Mouse (Mus musculus): ENCODE data around the gene Cd163.
A peak's percentile ranks its signal among the peaks of the same experiment; 100 is the strongest.
"Not testable (repeated sequence)": the region's sequence is repeated elsewhere in the genome, so short reads cannot be mapped to it uniquely, and the experiment has no call there.

The Cd163 gene

GRCm38 (mm10) chr6:124304356-124304755 is at the start of gene Cd163:
TSS of gene Cd163 (plus strand) at chr6:124304656.
- no peak for DNase-seq (ENCODE audit: low spot score in 2 of 2)

- no peak for DNase-seq (ENCODE audit: low spot score in 2 of 2)
Measured at GRCm38 (mm10) chr6:124255721-124256470, 48.6 kb upstream of the Cd163 start.

DNA sequence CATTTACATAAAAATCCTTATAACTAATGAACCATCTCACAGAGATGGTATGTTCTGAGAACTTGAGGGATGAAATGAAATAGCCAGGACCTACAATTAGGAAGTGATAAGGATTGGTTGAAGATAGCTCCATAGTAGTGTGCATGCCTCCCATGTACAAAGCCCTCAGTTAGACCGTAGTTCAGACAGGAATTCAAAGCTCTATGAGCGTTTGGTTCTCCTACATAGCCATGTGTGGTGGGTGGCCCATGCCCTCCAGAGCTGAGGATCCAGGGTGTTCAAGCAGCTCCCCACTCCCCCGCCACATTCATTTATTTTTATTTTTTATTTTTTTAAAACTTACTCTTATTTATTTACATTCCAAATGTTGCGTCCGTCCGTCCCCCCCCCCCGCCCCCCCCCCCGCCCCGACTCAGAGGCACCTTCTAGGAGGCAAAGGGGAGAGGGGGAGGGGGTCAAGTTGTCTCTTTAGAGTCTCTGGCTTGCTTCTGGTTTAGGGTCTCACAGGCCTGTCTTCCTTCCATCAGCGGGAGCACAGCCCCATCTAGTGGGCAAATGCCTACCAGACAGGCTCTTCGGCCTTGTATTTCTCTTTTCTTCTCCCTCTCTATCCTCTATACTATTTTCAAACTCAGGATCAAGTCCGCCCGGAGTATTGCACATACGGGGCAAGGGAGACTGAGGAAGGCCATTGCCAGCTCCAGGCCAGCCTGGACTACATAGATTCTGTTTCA is 44.1 kb upstream of the Cd163 start:
- peak; percentile 70 to 72 for DNase-seq (ENCODE audit: low spot score in 2 of 2)

DNA sequence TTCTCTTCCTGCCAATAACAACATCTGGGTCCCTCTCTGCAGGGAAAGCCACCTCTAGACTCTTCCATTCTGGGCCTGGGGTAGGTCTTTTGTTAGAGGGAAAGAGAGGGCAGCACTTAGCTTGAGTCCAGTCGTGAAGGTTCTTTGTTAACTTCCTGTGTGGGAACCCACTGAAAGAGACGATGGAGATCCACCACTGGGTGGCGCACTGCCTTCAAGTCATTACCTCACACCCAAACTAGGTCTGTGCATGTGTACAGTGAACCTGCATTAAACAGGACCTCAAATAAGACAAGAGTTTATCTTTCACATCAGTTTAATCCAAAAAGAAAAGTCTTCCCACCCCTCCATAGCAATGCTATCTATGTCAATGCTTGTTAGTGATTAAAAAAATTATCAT is 41.8 kb upstream of the Cd163 start:
- DNase-seq (ENCODE audit: low spot score in 2 of 2): peak; percentile 64 to 79

GRCm38 (mm10) chr6:124273231-124273880 is 31.1 kb upstream of the Cd163 start:
- DNase-seq (ENCODE audit: low spot score in 2 of 2): no peak

DNA sequence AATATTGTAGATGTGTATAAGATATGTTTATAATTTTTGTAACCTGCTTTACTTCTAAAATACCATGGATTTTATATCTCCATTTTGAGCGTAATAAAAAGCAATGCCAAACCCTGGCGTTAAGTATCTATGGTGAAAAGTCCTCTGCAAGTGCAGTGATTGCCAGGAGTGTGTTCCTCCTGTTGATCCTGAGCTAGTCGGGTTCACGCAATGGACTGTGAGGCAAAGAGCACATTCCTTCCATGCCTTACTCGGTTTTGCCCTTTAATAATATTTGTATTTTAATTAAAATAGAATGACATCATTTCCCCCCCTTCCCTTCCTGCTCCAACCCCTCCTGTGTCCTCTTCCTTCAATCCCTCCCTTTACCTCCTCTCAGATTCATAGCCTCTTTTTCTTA is 26.8 kb upstream of the Cd163 start:
- no peak for DNase-seq (ENCODE audit: low spot score in 2 of 2)

- no peak for DNase-seq (ENCODE audit: low spot score in 2 of 2)
Measured at GRCm38 (mm10) chr6:124278291-124278690, 26.2 kb upstream of the Cd163 start.

GRCm38 (mm10) chr6:124282731-124283130 is 21.7 kb upstream of the Cd163 start:
- DNase-seq (ENCODE audit: low spot score in 2 of 2): no peak

DNA sequence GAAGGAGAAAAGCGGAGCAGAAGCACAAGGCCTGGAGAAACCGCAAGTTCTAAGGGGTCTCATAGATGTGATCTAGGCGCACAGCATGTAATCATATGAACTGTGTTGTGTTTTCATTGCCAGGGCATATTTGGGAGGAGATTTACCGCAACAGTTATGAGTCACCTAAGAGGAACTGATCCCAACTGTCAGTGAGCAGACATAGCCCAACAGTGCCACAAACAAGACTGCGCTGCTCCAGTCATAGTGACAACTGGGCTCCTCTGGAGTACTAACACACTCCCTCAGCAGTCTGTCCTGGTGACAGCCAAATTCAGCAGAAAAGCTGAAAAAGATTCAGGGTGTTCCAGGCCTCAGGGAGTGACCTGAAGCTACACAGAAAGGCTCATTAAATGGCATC is 7.1 kb upstream of the Cd163 start:
- DNase-seq (ENCODE audit: low spot score in 2 of 2): not testable (repeated sequence)

DNA sequence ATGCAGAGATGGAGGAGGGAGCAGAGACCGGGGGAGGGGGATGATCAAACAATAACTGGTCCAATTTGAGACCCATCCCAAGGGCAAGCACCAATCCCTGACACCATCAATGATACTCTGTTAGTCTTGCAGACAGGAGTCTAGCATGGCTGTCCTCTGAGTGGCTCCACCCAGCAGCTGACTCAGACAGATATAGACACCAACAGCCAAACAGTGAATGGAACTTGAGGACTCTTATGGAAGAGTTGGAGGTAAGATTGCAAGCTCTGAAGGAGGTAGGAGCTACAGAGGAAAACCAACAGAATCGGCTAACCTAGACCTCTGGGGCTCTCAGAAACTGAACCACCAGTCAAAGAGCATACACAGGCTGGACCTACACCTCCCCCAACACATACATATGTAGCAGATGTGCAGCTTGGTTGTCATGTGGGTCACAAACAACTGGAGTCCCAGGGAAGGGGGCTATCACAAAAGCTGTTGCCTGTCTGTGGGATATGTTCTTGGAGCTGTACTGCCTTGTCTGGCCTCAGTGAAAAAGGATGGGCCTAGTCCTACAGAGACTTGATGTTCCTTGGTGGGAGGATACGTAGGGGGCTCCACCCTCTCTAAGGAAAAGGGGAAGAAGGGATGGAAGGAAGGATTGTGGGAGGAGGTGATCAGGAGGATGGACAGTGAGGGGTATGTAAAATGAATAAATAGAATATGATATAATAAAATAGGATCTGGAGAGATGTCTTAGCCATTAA is 2.8 kb upstream of the Cd163 start:
- no peak for DNase-seq (ENCODE audit: low spot score in 2 of 2)

- DNase-seq (ENCODE audit: low spot score in 2 of 2): no peak
Measured at GRCm38 (mm10) chr6:124308935-124309334, 4.5 kb downstream of the Cd163 start.

DNA sequence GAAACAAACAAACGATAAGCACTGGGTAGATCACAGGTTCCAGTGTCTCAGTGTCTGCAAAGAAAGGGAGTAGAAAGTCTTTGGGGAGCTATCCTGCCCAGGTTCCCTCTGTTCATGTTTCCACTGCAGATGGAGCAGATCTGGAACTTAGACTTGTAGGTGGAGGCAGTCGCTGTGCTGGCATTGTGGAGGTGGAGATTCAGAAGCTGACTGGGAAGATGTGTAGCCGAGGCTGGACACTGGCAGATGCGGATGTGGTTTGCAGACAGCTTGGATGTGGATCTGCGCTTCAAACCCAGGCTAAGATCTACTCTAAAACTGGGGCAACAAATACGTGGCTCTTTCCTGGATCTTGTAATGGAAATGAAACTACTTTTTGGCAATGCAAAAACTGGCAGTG is 7.8 kb downstream of the Cd163 start:
- DNase-seq (ENCODE audit: low spot score in 2 of 2): no peak

GRCm38 (mm10) chr6:124320371-124320770 is 15.9 kb downstream of the Cd163 start:
- DNase-seq (ENCODE audit: low spot score in 2 of 2): no peak

- peak; percentile 72 to 75 for DNase-seq (ENCODE audit: low spot score in 2 of 2)
Measured at GRCm38 (mm10) chr6:124321481-124322475, 17.3 kb downstream of the Cd163 start.

- peak; percentile 35 to 67 for DNase-seq (ENCODE audit: low spot score in 2 of 2)
Measured at GRCm38 (mm10) chr6:124328394-124328991, 24.0 kb downstream of the Cd163 start.

DNA sequence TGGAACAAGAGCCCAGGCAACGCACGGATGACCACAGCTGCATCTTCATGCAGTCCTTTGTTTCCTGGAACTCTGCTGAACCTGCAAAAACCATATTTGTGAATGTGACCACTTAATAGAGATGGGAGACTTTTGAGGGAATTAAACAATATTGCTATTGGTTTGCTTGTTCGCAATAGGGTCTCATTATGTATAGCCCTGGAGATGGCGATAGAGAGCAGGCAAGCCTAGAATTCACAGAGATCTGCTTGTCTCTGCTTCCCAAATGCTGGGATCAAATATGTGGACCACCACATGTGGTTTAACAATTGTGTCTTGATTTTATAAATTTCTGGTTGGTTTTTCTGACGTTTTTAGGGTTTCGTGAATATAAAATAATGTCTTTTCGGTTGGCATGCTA is 25.2 kb downstream of the Cd163 start:
- no peak for DNase-seq (ENCODE audit: low spot score in 2 of 2)

DNA sequence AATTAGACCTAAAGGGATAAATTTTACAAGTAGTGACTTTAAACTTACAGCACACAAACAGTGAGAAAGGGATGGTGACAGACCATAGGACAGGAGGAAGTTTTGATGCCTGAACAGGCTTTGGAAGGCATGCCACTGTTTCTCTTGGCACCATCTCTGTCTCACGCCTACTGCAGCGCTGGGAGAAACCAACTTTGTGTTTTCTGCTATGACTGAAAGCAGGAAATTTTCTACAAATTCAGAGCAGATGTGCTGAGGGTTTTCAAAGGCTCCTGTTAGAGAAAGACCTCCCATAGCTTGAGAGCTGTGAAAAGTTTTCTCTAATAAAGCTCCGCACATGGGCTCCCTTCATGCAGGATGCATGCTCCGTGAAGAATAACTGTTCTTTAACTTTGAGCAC is 40.6 kb downstream of the Cd163 start:
- peak; percentile 21 to 60 for DNase-seq (ENCODE audit: low spot score in 2 of 2)

DNA sequence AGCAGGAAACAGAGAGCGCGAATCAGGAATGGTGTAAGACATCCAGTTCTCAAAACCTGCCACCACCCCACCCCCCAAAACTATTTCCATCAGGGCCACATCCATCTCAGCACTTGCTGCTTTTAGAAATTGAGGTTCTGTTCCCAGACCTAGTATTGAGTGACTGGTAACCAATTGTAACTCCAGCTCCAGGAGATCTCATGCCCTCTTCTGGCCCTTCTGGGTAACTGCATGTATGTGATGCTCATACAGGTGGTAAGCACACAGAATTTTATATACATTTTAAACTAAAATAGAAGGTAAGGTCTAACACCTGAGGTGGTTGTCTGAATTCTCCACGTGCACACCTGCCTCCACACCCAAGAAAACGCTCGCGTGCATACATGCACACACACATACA is 42.2 kb downstream of the Cd163 start:
- DNase-seq (ENCODE audit: low spot score in 2 of 2): no peak

GRCm38 (mm10) chr6:124353246-124353645 is 48.8 kb downstream of the Cd163 start:
- no peak for DNase-seq (ENCODE audit: low spot score in 2 of 2)

- DNase-seq (ENCODE audit: low spot score in 2 of 2): no peak
Measured at GRCm38 (mm10) chr6:124358953-124359352, 54.5 kb downstream of the Cd163 start.
